Mouse (Mus musculus): ENCODE measurements around the gene Hbq1a. TPM values are rescaled to one million over a fixed set of nuclear protein-coding genes. Genes with fewer than 3 reads are reported as not detected.

The Hbq1a gene
- polyA plus RNA-seq, 1 experiment from 2014 or later: 0.94 TPM

DNA sequence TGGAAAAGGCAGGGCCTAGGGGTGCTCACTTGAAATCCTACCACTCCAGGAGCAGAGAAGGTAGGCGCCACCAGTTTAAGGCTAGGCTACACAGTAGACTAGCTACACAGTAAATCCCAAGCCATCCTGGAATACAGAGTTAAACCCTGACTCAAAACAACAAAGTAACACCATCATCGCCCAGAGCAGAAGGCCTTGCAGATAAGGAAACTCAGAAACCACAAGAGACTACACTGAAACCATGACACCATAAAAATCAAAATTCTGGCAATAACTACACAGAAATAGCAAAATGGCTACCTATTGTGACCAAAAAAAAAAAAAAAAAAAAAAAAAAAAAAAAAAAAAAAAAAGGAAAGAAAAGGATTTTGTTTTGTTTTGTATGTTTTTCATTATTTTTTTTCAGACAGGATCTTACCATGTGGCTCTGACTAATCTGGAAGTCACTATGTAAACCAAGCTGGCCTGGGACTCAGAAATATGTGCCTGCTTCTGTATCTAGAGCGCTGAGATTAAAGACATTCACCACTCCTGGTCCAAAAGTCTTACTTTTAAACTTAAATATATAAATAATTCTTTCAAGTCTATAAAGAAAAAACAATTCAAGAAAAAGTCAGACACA, 34.6 kb upstream of the Hbq1a start:
- ATAC-seq (no peak), DNase-seq (ENCODE audit: low spot score) (no peak)
- Histone ChIP-seq H3K4me3 (ENCODE audit: low read depth, low read length) (no peak overlapping the region), H3K4me2 (replicated peaks; ENCODE audit: low read depth, low read length) (no peak overlapping the region), H3K4me1 (ENCODE audit: insufficient read depth, low read depth, low read length) (peaks cover 5% of the 10 kb centered on the region; the same call in 1 of the 2 replicates), H3K27me3 (replicated peaks; ENCODE audit: insufficient read depth, low read length) (no peaks in the 10 kb centered on the region), H3K9ac (replicated peaks; ENCODE audit: low read depth) (no peak overlapping the region), H3K9me3 (ENCODE audit: low read length) (no peaks in the 10 kb centered on the region), H3K36me3 (ENCODE audit: insufficient read depth, low read length) (0 out of 2 replicates have a peak, but pooled peaks cover 4% of the 10 kb centered on the region), H3K27ac (ENCODE audit: low read length) (no peak overlapping the region)
- no peak for TF ChIP-seq CTCF (IDR thresholded peaks at IDR 0.05)
- TF ChIP-seq EP300 (IDR thresholded peaks at IDR 0.05): no peak
- 91% methylated on average over 3 of the region's 3 CpGs for WGBS

DNA sequence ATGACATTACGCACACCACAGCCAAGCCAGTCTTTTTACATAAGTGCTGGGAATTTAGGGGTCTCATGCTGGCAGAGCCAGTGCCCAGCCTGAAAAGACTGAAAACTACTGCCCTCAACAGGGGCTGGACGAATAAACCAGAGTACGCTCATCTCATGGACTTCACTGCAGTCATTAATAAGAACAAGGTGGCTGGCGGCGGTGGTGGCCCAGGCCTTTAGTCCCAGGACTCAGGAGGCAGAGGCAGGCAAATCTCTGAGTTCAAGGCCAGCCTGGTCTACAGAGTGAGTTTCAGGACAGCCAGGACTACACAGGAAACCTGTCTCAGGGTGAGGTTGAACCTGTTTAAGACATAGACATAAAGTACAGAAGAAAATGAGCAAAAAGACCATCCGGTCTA, 33.7 kb upstream of the Hbq1a start:
- H3K4me1 ChIP-seq (ENCODE audit: insufficient read depth, low read depth, low read length): peaks cover 5% of the 10 kb centered on the region; the same call in 1 of the 2 replicates
- 90% methylated on average over 6 of the region's 6 CpGs for WGBS
- H3K27me3 ChIP-seq (replicated peaks; ENCODE audit: insufficient read depth, low read length): no peaks in the 10 kb centered on the region
- no peak overlapping the region for H3K4me3 ChIP-seq (ENCODE audit: low read depth, low read length)
- H3K4me2 ChIP-seq (replicated peaks; ENCODE audit: low read depth, low read length): no peak overlapping the region
- H3K36me3 ChIP-seq (ENCODE audit: insufficient read depth, low read length): no peaks in the 10 kb centered on the region
- DNase-seq (ENCODE audit: low spot score) (no peak), ATAC-seq (no peak)
- H3K27ac ChIP-seq (ENCODE audit: low read length): no peak overlapping the region
- H3K9ac ChIP-seq (replicated peaks; ENCODE audit: low read depth): no peak overlapping the region
- TF ChIP-seq CTCF (IDR thresholded peaks at IDR 0.05) (no peak), EP300 (IDR thresholded peaks at IDR 0.05) (no peak)
- no peaks in the 10 kb centered on the region for H3K9me3 ChIP-seq (ENCODE audit: low read length)

DNA sequence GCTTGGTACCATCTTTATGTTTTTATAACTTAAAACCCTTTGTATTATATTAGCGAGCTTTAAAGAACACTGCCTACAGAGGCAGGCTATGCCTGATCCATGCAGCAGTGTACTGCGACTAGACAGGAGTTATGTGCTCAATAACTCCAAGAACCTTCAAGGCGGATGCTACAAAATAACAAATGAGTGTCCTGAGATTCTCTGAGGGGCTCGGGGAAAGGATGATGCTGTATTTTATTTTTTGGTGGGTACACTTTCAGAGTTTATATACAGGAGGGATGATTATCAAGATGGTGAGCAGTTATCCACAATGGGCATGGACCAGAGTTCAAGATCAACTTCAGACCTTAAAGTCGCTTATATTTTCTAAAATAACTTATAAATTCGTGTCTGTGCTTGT, 33.1 kb upstream of the Hbq1a start:
- H3K36me3 ChIP-seq (ENCODE audit: insufficient read depth, low read length): no peaks in the 10 kb centered on the region
- no peaks in the 10 kb centered on the region for H3K27me3 ChIP-seq (replicated peaks; ENCODE audit: insufficient read depth, low read length)
- 19% methylated on average over 6 of the region's 6 CpGs for WGBS
- H3K4me3 ChIP-seq (ENCODE audit: low read depth, low read length): peak overlapping the region; percentile 67
- peak overlapping the region; percentile 64 for H3K4me2 ChIP-seq (replicated peaks; ENCODE audit: low read depth, low read length)
- peak overlapping the region; percentile 88 for H3K9ac ChIP-seq (replicated peaks; ENCODE audit: low read depth)
- TF ChIP-seq CTCF (IDR thresholded peaks at IDR 0.05) (no peak), EP300 (IDR thresholded peaks at IDR 0.05) (no peak)
- DNase-seq (ENCODE audit: low spot score): no peak
- peaks cover 5% of the 10 kb centered on the region; the same call in 1 of the 2 replicates for H3K4me1 ChIP-seq (ENCODE audit: insufficient read depth, low read depth, low read length)
- H3K27ac ChIP-seq (ENCODE audit: low read length): peak overlapping the region; percentile 90
- H3K9me3 ChIP-seq (ENCODE audit: low read length): no peaks in the 10 kb centered on the region
- no peak for ATAC-seq

DNA sequence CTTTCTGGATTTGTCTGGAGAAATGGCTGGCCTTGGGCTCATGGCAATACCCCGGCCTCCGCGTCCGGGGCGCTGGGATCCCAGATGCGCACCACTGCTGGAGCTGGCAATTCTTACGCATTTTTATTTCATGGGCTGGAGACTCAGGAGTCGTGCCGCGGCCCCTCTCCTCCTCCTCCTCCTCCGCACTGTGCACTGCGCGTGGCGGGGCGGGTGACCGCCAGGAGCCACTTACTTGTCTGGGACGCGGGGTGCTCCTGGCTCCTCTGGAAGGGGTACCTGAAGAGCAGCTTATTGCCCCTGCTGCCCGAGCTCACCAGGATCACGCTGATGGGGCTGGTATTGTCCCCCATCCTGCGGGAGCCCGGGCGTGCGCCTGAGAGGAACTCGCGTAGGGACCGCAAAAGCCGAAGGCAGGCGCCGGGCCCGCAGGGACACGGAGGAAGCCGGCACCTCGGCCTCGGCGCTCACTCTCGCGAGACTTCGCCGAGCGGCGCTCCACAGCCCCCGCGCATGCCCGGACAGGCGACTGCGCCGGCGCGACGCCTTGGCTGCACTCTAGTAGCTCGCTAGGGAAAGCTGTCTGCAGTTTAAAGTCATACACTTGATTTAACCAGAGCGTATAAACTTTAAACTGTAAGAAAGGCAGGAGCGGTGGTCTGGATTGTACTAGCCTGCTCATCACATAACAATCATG, 32.5 kb upstream of the Hbq1a start, which contains the start of gene Nprl3:
Nprl3 (minus strand) TSS at position 520 of the 697 bp plus-strand sequence.
- Histone ChIP-seq H3K4me1 (ENCODE audit: insufficient read depth, low read depth, low read length) (peaks cover 5% of the 10 kb centered on the region; the same call in 1 of the 2 replicates), H3K9me3 (ENCODE audit: low read length) (no peaks in the 10 kb centered on the region), H3K36me3 (ENCODE audit: insufficient read depth, low read length) (no peaks in the 10 kb centered on the region), H3K4me3 (ENCODE audit: low read depth, low read length) (peak within 1 kb of the TSS; percentile 67), H3K27me3 (replicated peaks; ENCODE audit: insufficient read depth, low read length) (no peaks in the 10 kb centered on the region), H3K9ac (replicated peaks; ENCODE audit: low read depth) (peak within 1 kb of the TSS; percentile 88), H3K27ac (ENCODE audit: low read length) (peak within 1 kb of the TSS; percentile 90), H3K4me2 (replicated peaks; ENCODE audit: low read depth, low read length) (peak within 1 kb of the TSS; percentile 64)
- peak; percentile 97 for DNase-seq (ENCODE audit: low spot score)
- TF ChIP-seq EP300 (IDR thresholded peaks at IDR 0.05) (no peak), CTCF (IDR thresholded peaks at IDR 0.05) (peak; percentile 21)
- under 1% methylated on average over 53 of the region's 54 CpGs for WGBS
- ATAC-seq: peak; percentile 100

DNA sequence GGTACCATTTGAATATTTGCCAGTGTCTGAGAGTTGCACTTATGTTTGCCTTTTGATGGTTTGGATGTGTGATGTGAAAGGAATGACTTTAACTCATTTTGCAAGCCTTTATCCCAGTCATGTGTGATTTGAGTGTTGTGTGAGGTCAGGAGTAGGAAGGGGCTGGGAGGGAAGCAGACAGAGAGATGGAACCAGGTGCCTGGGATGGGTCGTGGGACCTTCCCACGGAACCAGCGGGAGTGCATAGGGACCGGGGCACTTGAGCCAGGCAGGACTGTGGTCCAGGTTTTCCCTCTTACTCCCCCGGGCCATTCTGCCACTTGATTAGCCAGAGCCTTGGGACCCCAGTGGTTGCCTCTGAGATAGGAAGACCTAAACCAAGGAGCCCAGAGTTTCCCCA, 31.9 kb upstream of the Hbq1a start:
- ATAC-seq: peak; percentile 26
- Histone ChIP-seq H3K27me3 (replicated peaks; ENCODE audit: insufficient read depth, low read length) (no peaks in the 10 kb centered on the region), H3K4me2 (replicated peaks; ENCODE audit: low read depth, low read length) (peak overlapping the region; percentile 64), H3K36me3 (ENCODE audit: insufficient read depth, low read length) (no peaks in the 10 kb centered on the region), H3K27ac (ENCODE audit: low read length) (peak overlapping the region; percentile 90; the same call in 1 of the 2 replicates), H3K9me3 (ENCODE audit: low read length) (no peaks in the 10 kb centered on the region), H3K4me1 (ENCODE audit: insufficient read depth, low read depth, low read length) (peaks cover 5% of the 10 kb centered on the region; the same call in 1 of the 2 replicates), H3K9ac (replicated peaks; ENCODE audit: low read depth) (no peak overlapping the region), H3K4me3 (ENCODE audit: low read depth, low read length) (peak overlapping the region; percentile 67)
- TF ChIP-seq EP300 (IDR thresholded peaks at IDR 0.05) (no peak; the same call in 1 of the 2 replicates), CTCF (IDR thresholded peaks at IDR 0.05) (no peak)
- 20% methylated on average over 5 of the region's 5 CpGs for WGBS
- DNase-seq (ENCODE audit: low spot score): no peak

DNA sequence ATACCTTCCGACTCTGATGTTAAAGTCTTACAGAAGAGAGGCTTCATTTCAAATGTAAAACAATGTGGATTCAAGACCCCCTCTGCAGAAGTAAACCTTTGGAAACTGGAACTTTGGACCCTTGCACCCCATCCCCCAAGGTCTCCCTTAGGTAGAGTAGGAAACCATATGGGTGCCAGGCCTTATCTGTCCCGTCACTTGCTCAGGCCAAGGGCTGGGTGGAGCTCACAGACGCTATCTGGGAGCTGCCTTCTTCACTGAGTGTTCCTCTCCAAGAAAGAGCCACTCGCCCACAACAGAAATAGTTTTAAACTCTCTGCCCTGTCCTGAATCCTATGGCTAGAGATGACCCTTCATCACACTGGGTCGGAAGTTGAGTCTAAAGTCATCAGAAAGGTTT, 30.9 kb upstream of the Hbq1a start:
- peaks cover 5% of the 10 kb centered on the region; the same call in 1 of the 2 replicates for H3K4me1 ChIP-seq (ENCODE audit: insufficient read depth, low read depth, low read length)
- H3K36me3 ChIP-seq (ENCODE audit: insufficient read depth, low read length): no peaks in the 10 kb centered on the region
- no peaks in the 10 kb centered on the region for H3K27me3 ChIP-seq (replicated peaks; ENCODE audit: insufficient read depth, low read length)
- no peak overlapping the region for H3K4me2 ChIP-seq (replicated peaks; ENCODE audit: low read depth, low read length)
- no peaks in the 10 kb centered on the region for H3K9me3 ChIP-seq (ENCODE audit: low read length)
- no peak overlapping the region for H3K4me3 ChIP-seq (ENCODE audit: low read depth, low read length)
- H3K9ac ChIP-seq (replicated peaks; ENCODE audit: low read depth): no peak overlapping the region
- DNase-seq (ENCODE audit: low spot score) (no peak), ATAC-seq (no peak)
- 72% methylated on average over 5 of the region's 5 CpGs for WGBS
- TF ChIP-seq CTCF (IDR thresholded peaks at IDR 0.05): no peak
- no peak for TF ChIP-seq EP300 (IDR thresholded peaks at IDR 0.05)
- H3K27ac ChIP-seq (ENCODE audit: low read length): no peak overlapping the region

All from lung, postnatal 0 days (tissue).